Mouse (Mus musculus): ENCODE results near the gene Gucy2c. TPM values are rescaled to one million over a fixed set of nuclear protein-coding genes. Genes with fewer than 3 reads are reported as not detected.

Gucy2c gene
- polyA plus RNA-seq, 1 experiment from 2014 or later: 0.10 TPM

GRCm38 (mm10) chr6:136811196-136811595 lies 29.6 kb upstream of the Gucy2c start:
- 90% methylated on average over 10 of the region's 10 CpGs for WGBS

GRCm38 (mm10) chr6:136809673-136810072 lies 28.1 kb upstream of the Gucy2c start:
- no peak overlapping the region for H3K4me3 ChIP-seq
- no peaks in the 10 kb centered on the region for H3K27me3 ChIP-seq
- 75% methylated on average over 13 of the region's 13 CpGs for WGBS
- H3K9ac ChIP-seq: no peak overlapping the region
- H3K9me3 ChIP-seq (replicated peaks): no peaks in the 10 kb centered on the region
- ATAC-seq (ENCODE audit: low FRiP score): no peak
- peaks cover 31% of the 10 kb centered on the region for H3K36me3 ChIP-seq
- H3K4me1 ChIP-seq: peaks cover 22% of the 10 kb centered on the region
- H3K4me2 ChIP-seq (replicated peaks): peak overlapping the region; percentile 97
- no peak overlapping the region for H3K27ac ChIP-seq

More at GRCm38 (mm10) chr6:136811196-136811595, 29.6 kb upstream of the Gucy2c start:
- Histone ChIP-seq H3K9me3 (replicated peaks) (no peaks in the 10 kb centered on the region), H3K4me3 (no peak overlapping the region), H3K27ac (no peak overlapping the region), H3K4me2 (replicated peaks) (no peak overlapping the region), H3K27me3 (no peaks in the 10 kb centered on the region), H3K9ac (no peak overlapping the region), H3K36me3 (peaks cover 43% of the 10 kb centered on the region), H3K4me1 (peaks cover 18% of the 10 kb centered on the region)
- ATAC-seq (ENCODE audit: low FRiP score): no peak

GRCm38 (mm10) chr6:136809077-136809476 lies 27.5 kb upstream of the Gucy2c start:
- Histone ChIP-seq H3K4me3 (peak overlapping the region; percentile 87), H3K27ac (no peak overlapping the region), H3K9ac (peak overlapping the region; percentile 78; the same call in 1 of the 2 replicates), H3K4me1 (peaks cover 22% of the 10 kb centered on the region), H3K27me3 (no peaks in the 10 kb centered on the region), H3K4me2 (replicated peaks) (peak overlapping the region; percentile 97), H3K36me3 (peaks cover 25% of the 10 kb centered on the region), H3K9me3 (replicated peaks) (no peaks in the 10 kb centered on the region)
- ATAC-seq (ENCODE audit: low FRiP score): no peak
- 37% methylated on average over 14 of the region's 14 CpGs for WGBS

- Histone ChIP-seq H3K9ac (peak overlapping the region; percentile 78), H3K27me3 (no peaks in the 10 kb centered on the region), H3K36me3 (peaks cover 21% of the 10 kb centered on the region), H3K4me1 (peaks cover 22% of the 10 kb centered on the region), H3K4me2 (replicated peaks) (peak overlapping the region; percentile 97), H3K27ac (peak overlapping the region; percentile 68; the same call in 1 of the 2 replicates), H3K9me3 (replicated peaks) (no peaks in the 10 kb centered on the region), H3K4me3 (peak overlapping the region; percentile 87)
- ATAC-seq (ENCODE audit: low FRiP score): peak; percentile 23
- 0% methylated on average over 28 of the region's 28 CpGs for WGBS
These were observed 27.1 kb upstream of the Gucy2c start for GRCm38 (mm10) chr6:136808631-136809046.

GRCm38 (mm10) chr6:136808014-136808417 lies 26.5 kb upstream of the Gucy2c start, which contains the start of gene H2afj:
Gene H2afj (plus strand): TSS chr6:136808244.
- Histone ChIP-seq H3K4me1 (peaks cover 26% of the 10 kb centered on the region), H3K27me3 (no peaks in the 10 kb centered on the region), H3K9me3 (replicated peaks) (no peaks in the 10 kb centered on the region), H3K4me3 (peak within 1 kb of the TSS; percentile 87), H3K36me3 (peaks cover 16% of the 10 kb centered on the region), H3K27ac (peak within 1 kb of the TSS; percentile 79), H3K9ac (peak within 1 kb of the TSS; percentile 78), H3K4me2 (replicated peaks) (peak within 1 kb of the TSS; percentile 97)
- ATAC-seq (ENCODE audit: low FRiP score): peak; percentile 88
- WGBS: under 1% methylated on average over 34 of the region's 34 CpGs

- H3K9me3 ChIP-seq (replicated peaks): no peaks in the 10 kb centered on the region
- H3K4me1 ChIP-seq: peaks cover 29% of the 10 kb centered on the region
- H3K4me3 ChIP-seq: peak overlapping the region; percentile 87
- H3K36me3 ChIP-seq: peaks cover 12% of the 10 kb centered on the region
- 24% methylated on average over 18 of the region's 18 CpGs for WGBS
- H3K9ac ChIP-seq: 0 out of 2 replicates have a peak overlapping the region, but pooled peaks have one; percentile 35
- H3K27ac ChIP-seq: peak overlapping the region; percentile 79
- peak overlapping the region; percentile 97 for H3K4me2 ChIP-seq (replicated peaks)
- ATAC-seq (ENCODE audit: low FRiP score): peak; percentile 3
- no peaks in the 10 kb centered on the region for H3K27me3 ChIP-seq
These were observed 25.9 kb upstream of the Gucy2c start for GRCm38 (mm10) chr6:136807395-136808013.

- Histone ChIP-seq H3K4me2 (replicated peaks) (no peak overlapping the region), H3K4me3 (no peak overlapping the region), H3K27ac (no peak overlapping the region), H3K9ac (no peak overlapping the region), H3K27me3 (no peaks in the 10 kb centered on the region), H3K36me3 (peaks cover 6% of the 10 kb centered on the region; the same call in 1 of the 2 replicates), H3K9me3 (replicated peaks) (no peaks in the 10 kb centered on the region), H3K4me1 (peaks cover 29% of the 10 kb centered on the region)
- WGBS: 64% methylated on average over 5 of the region's 5 CpGs
- ATAC-seq (ENCODE audit: low FRiP score): no peak
These were observed 25.3 kb upstream of the Gucy2c start for GRCm38 (mm10) chr6:136806819-136807218.

- 78% methylated on average over 1 of the region's 1 CpGs for WGBS
- H3K36me3 ChIP-seq: no peaks in the 10 kb centered on the region
- H3K27me3 ChIP-seq: no peaks in the 10 kb centered on the region
- no peak overlapping the region for H3K9ac ChIP-seq
- H3K4me1 ChIP-seq: peaks cover 29% of the 10 kb centered on the region
- no peak overlapping the region for H3K27ac ChIP-seq
- H3K4me3 ChIP-seq: no peak overlapping the region
- H3K9me3 ChIP-seq (replicated peaks): no peaks in the 10 kb centered on the region
- H3K4me2 ChIP-seq (replicated peaks): no peak overlapping the region
- no peak for ATAC-seq (ENCODE audit: low FRiP score)
These were observed 23.8 kb upstream of the Gucy2c start for GRCm38 (mm10) chr6:136805409-136805775.

GRCm38 (mm10) chr6:136804705-136805408 lies 23.3 kb upstream of the Gucy2c start:
- Histone ChIP-seq H3K36me3 (no peaks in the 10 kb centered on the region), H3K9ac (peak overlapping the region; percentile 57), H3K4me3 (peak overlapping the region; percentile 75), H3K27ac (peak overlapping the region; percentile 100), H3K4me1 (peaks cover 27% of the 10 kb centered on the region), H3K4me2 (replicated peaks) (peak overlapping the region; percentile 75), H3K9me3 (replicated peaks) (no peaks in the 10 kb centered on the region), H3K27me3 (no peaks in the 10 kb centered on the region)
- no peak for ATAC-seq (ENCODE audit: low FRiP score)
- 34% methylated on average over 9 of the region's 9 CpGs for WGBS

- Histone ChIP-seq H3K4me2 (replicated peaks) (peak within 1 kb of the TSS; percentile 75), H3K9ac (peak within 1 kb of the TSS; percentile 90), H3K4me1 (peaks cover 18% of the 10 kb centered on the region), H3K27me3 (no peaks in the 10 kb centered on the region), H3K36me3 (no peaks in the 10 kb centered on the region), H3K9me3 (replicated peaks) (no peaks in the 10 kb centered on the region), H3K4me3 (peak within 1 kb of the TSS; percentile 75), H3K27ac (peak within 1 kb of the TSS; percentile 100)
- ATAC-seq (ENCODE audit: low FRiP score): peak; percentile 77
- under 1% methylated on average over 50 of the region's 50 CpGs for WGBS
These were observed 22.4 kb upstream of the Gucy2c start, which contains the start of gene Hist4h4 for GRCm38 (mm10) chr6:136803739-136804633. Gene Hist4h4 (minus strand): TSS chr6:136804415.

- H3K27ac ChIP-seq: peak overlapping the region; percentile 100
- peak overlapping the region; percentile 75 for H3K4me2 ChIP-seq (replicated peaks)
- peak overlapping the region; percentile 90 for H3K9ac ChIP-seq
- no peaks in the 10 kb centered on the region for H3K27me3 ChIP-seq
- peaks cover 15% of the 10 kb centered on the region for H3K4me1 ChIP-seq
- H3K36me3 ChIP-seq: no peaks in the 10 kb centered on the region
- H3K9me3 ChIP-seq (replicated peaks): no peaks in the 10 kb centered on the region
- WGBS: 25% methylated on average over 12 of the region's 12 CpGs
- ATAC-seq (ENCODE audit: low FRiP score): no peak
- peak overlapping the region; percentile 75 for H3K4me3 ChIP-seq
These were observed 21.7 kb upstream of the Gucy2c start for GRCm38 (mm10) chr6:136803093-136803738.
